Mouse (Mus musculus): ENCODE data around the gene Gm13088.
"Not testable (repeated sequence)": the region's sequence is repeated elsewhere in the genome, so short reads cannot be mapped to it uniquely, and the experiment has no call there.

The Gm13088 gene

GRCm38 (mm10) chr4:143657146-143657545, at the start of gene Gm13088:
Gene Gm13088, minus strand, starts transcription at chr4:143657246.
- not testable (repeated sequence) for DNase-seq

GRCm38 (mm10) chr4:143702611-143703010, 45.6 kb upstream of the Gm13088 start, which contains the start of gene Gm13089:
Gene Gm13089, minus strand, starts transcription at chr4:143702711.
- DNase-seq = no peak

GRCm38 (mm10) chr4:143618101-143618500, 38.9 kb downstream of the Gm13088 start:
- not testable (repeated sequence) for DNase-seq

GRCm38 (mm10) chr4:143614703-143615102, 42.3 kb downstream of the Gm13088 start, which contains the start of gene Gm13083:
Gene Gm13083, plus strand, starts transcription at chr4:143615003.
- DNase-seq = not testable (repeated sequence)

- not testable (repeated sequence) for DNase-seq
Observed at GRCm38 (mm10) chr4:143611927-143612326, 45.1 kb downstream of the Gm13088 start.
